Mouse (Mus musculus): Measurements from ENCODE around the gene Tent2. TPM values are rescaled to one million over a fixed set of nuclear protein-coding genes. Genes with fewer than 3 reads are reported as not detected.

The Tent2 gene
- 17.3 TPM for polyA plus RNA-seq (2017; shearing (Covaris generic))

GRCm38 (mm10) chr13:93191831-93192645 lies at the start of gene Tent2:
Tent2 (minus strand) TSS chr13:93192385.

GRCm38 (mm10) chr13:93144336-93145167 lies 47.6 kb downstream of the Tent2 start, which contains the start of gene Cmya5:
Cmya5 (minus strand) TSS chr13:93144724.

Other genes with a start within 250 kb of the Tent2 start
- gene Cmya5, start 47.7 kb downstream of the Tent2 start, polyA plus RNA-seq (2017; shearing (Covaris generic)): 1.1 TPM
- 2.4 TPM for gene Homer1, start 107.2 kb upstream of the Tent2 start, polyA plus RNA-seq (2017; shearing (Covaris generic))

Data from activated CD4-positive, CD25-positive, alpha-beta regulatory T cell, adult 9 weeks (primary cell).